ENCODE assay signal across 28 mouse cellular contexts in genomic region chr3:51782191-51782590, GRCm38 (mm10).
DNase-seq lines count a peak whose midpoint lies in the region; ATAC-seq and TF ChIP-seq lines count a peak whose summit lies in the region.
"Had no signal": no experiment of that assay in that cellular context is flagged by ENCODE, and none has a peak within 500 bp of the region (broad histone marks: within the 10 kb centered on the region; RNA-seq: fewer than 3 reads in every experiment).

No protein-coding gene starts in this region.

- no peak for DNase-seq in hindbrain, embryonic 10.5 days (ENCODE audit: low spot score)
- no peak for DNase-seq in hindbrain, embryonic 11.5 days (ENCODE audit: low spot score)
- DNase-seq in thymus, adult 2 months: peak; percentile 24
- no peak for DNase-seq in thymus, adult 18-20 months
- peak; percentile 6 to 12 for DNase-seq in thymus, postnatal 10 days (ENCODE audit: low spot score in 2 of 2)
- no peak for DNase-seq in kidney, postnatal 4 days
- DNase-seq in kidney, adult 11 months: no peak
- DNase-seq: adrenal gland, postnatal 36 days; B cell, adult 2 months; cerebellum, adult 9-11 months; kidney, adult 9 months; kidney, postnatal 14 days; liver; lung, postnatal 36 days; spleen, adult 18-20 months had no signal

- H3K9me3 ChIP-seq in hindbrain, embryonic 10.5 days: no peaks in the 10 kb centered on the region
- no peaks in the 10 kb centered on the region for H3K9me3 ChIP-seq in hindbrain, embryonic 11.5 days (ENCODE audit: control insufficient read depth, low read length)
- H3K9me3 ChIP-seq: embryonic facial prominence, embryonic 13.5 days; G1E; hindbrain, embryonic 15.5 days; intestine, embryonic 15.5 days; limb, embryonic 10.5 days; liver, embryonic 15.5 days; lung, embryonic 15.5 days; neural tube, embryonic 12.5 days had no signal

- no peaks in the 10 kb centered on the region; the same call in 1 of the 2 replicates for H3K36me3 ChIP-seq in hindbrain, embryonic 10.5 days
- H3K36me3 ChIP-seq in hindbrain, embryonic 11.5 days (ENCODE audit: control insufficient read depth, insufficient read depth, low read length): no peaks in the 10 kb centered on the region
- H3K36me3 ChIP-seq in thymus, adult 2 months (ENCODE audit: control insufficient read depth, insufficient read depth, low read length): no peaks in the 10 kb centered on the region
- H3K36me3 ChIP-seq: embryonic facial prominence, embryonic 13.5 days; G1E; hindbrain, embryonic 15.5 days; intestine, embryonic 15.5 days; limb, embryonic 10.5 days; liver, embryonic 15.5 days; lung, embryonic 15.5 days; neural tube, embryonic 12.5 days had no signal

- 90% methylated on average over 10 of the region's 10 CpGs for WGBS in hindbrain, embryonic 10.5 days
- 88% methylated on average over 10 of the region's 10 CpGs for WGBS in hindbrain, embryonic 11.5 days
- WGBS in thymus, adult 2 months: 9% methylated on average over 10 of the region's 10 CpGs

- no peak for ATAC-seq in hindbrain, embryonic 11.5 days (ENCODE audit: low FRiP score)
- ATAC-seq: forebrain, embryonic 14.5 days; intestine, embryonic 15.5 days; Patski had no signal

- H3K4me3 ChIP-seq in hindbrain, embryonic 10.5 days: no peak overlapping the region
- H3K4me3 ChIP-seq in hindbrain, embryonic 11.5 days (ENCODE audit: low read depth, low read length): no peak overlapping the region
- H3K4me3 ChIP-seq in thymus, adult 2 months (ENCODE audit: control insufficient read depth, insufficient read depth, low read length): no peak overlapping the region
- H3K4me3 ChIP-seq: embryonic facial prominence, embryonic 13.5 days; hindbrain, embryonic 15.5 days; intestine, embryonic 15.5 days; layer of hippocampus, adult 2 months; limb, embryonic 10.5 days; liver, embryonic 15.5 days; lung, embryonic 15.5 days; neural tube, embryonic 12.5 days had no signal

- H3K27me3 ChIP-seq in hindbrain, embryonic 10.5 days (ENCODE audit: insufficient read depth, poor library complexity, severe bottlenecking): no peaks in the 10 kb centered on the region
- no peaks in the 10 kb centered on the region for H3K27me3 ChIP-seq in hindbrain, embryonic 11.5 days (ENCODE audit: control insufficient read depth, insufficient read depth, low read length)
- no peaks in the 10 kb centered on the region for H3K27me3 ChIP-seq in thymus, adult 2 months (ENCODE audit: control insufficient read depth, insufficient read depth, low read length)
- H3K27me3 ChIP-seq: CH12.LX; embryonic facial prominence, embryonic 13.5 days; hindbrain, embryonic 15.5 days; intestine, embryonic 15.5 days; liver, embryonic 15.5 days; lung, embryonic 15.5 days; neural tube, embryonic 12.5 days; Patski had no signal

- no peak overlapping the region for H3K9ac ChIP-seq in hindbrain, embryonic 11.5 days (ENCODE audit: low read depth, low read length)
- H3K9ac ChIP-seq: embryonic facial prominence, embryonic 13.5 days; hindbrain, embryonic 15.5 days; intestine, embryonic 15.5 days; liver, embryonic 15.5 days; lung, embryonic 15.5 days; neural tube, embryonic 12.5 days had no signal

- peaks cover 32% of the 10 kb centered on the region for H3K4me1 ChIP-seq in hindbrain, embryonic 10.5 days (replicated peaks)
- peaks cover 5% of the 10 kb centered on the region for H3K4me1 ChIP-seq in hindbrain, embryonic 11.5 days (replicated peaks; ENCODE audit: control insufficient read depth, insufficient read depth, low read length)
- H3K4me1 ChIP-seq in thymus, adult 2 months (replicated peaks; ENCODE audit: control insufficient read depth, insufficient read depth, low read length): peaks cover 5% of the 10 kb centered on the region
- H3K4me1 ChIP-seq: liver, embryonic 15.5 days had no signal

- H3K4me2 ChIP-seq in hindbrain, embryonic 11.5 days (replicated peaks; ENCODE audit: low read depth, low read length): no peak overlapping the region
- H3K4me2 ChIP-seq: embryonic facial prominence, embryonic 13.5 days; hindbrain, embryonic 15.5 days; intestine, embryonic 15.5 days; liver, embryonic 15.5 days; lung, embryonic 15.5 days; midbrain, embryonic 11.5 days; neural tube, embryonic 12.5 days had no signal

- no peak for TF ChIP-seq POLR2A in thymus, adult 2 months (IDR thresholded peaks at IDR 0.05; ENCODE audit: control insufficient read depth, extremely low read depth, insufficient read depth, low read length, poor library complexity)

- TF ChIP-seq CTCF in thymus, adult 2 months (IDR thresholded peaks at IDR 0.05; ENCODE audit: borderline replicate concordance, control insufficient read depth, extremely low read depth, insufficient read depth, low read length, poor library complexity): no peak

- peak overlapping the region; percentile 46; the same call in 1 of the 2 replicates for H3K27ac ChIP-seq in hindbrain, embryonic 10.5 days
- no peak overlapping the region for H3K27ac ChIP-seq in hindbrain, embryonic 11.5 days (ENCODE audit: low read depth, low read length)
- no peak overlapping the region for H3K27ac ChIP-seq in thymus, adult 2 months (ENCODE audit: control insufficient read depth, insufficient read depth, low read length)
- H3K27ac ChIP-seq: embryonic facial prominence, embryonic 13.5 days; hindbrain, embryonic 15.5 days; intestine, embryonic 15.5 days; layer of hippocampus, adult 2 months; limb, embryonic 10.5 days; liver, embryonic 15.5 days; lung, embryonic 15.5 days; neural tube, embryonic 12.5 days had no signal

Comparison
In these comparisons a context has a peak if more than half of its experiments do, and no peak if none do; other contexts are left out.
1. DNase-seq: peak in thymus, adult 2 months (single experiment) and thymus, postnatal 10 days (2 of 2); none in hindbrain, embryonic 10.5 days (single experiment), hindbrain, embryonic 11.5 days (single experiment), thymus, adult 18-20 months (0 of 2), kidney, postnatal 4 days (0 of 2) and kidney, adult 11 months (single experiment).